Mouse (Mus musculus): ENCODE measurements around the gene Prr18.

Gene Prr18

DNA sequence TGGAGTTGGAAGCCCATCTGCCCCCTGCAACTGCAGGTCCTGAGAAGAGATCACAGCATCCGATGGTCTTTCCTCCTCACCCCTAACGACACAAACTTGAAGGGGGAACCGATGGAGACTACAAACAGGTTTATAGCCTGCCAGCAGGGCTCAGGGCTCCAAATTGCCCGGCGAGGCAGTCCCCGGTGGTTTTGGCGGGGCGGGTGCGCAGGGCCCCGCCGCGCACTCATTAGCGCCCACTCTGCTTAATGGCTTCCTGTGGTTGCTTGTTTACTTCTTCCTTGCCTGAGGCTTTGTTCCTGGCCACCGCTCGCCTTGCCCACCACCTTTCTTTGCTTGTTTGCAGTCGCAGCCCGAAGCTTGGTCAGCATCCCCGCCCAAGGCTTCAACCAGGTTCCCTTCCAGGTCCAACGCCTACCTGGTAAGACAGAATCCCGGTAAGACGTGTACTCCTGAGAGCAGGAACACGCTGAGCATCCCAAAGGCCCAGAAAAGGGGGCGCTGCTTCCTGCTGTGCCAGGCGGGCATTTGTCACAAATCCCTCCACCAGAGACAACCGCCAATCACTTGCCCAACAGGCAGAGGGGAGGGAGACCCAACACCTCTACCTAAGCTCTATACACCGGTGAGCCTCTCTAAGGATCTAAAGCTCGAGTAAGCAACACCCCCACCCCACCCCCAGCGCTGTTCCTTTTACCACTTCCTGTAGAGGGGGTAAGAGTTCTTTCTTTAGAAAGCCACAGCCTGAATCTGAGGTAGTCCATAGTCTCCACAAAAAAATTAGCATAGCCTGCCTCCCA is 51.9 kb downstream of the Prr18 start:
- peak; percentile 35 to 41 for DNase-seq (ENCODE audit: low spot score in 2 of 2)

DNA sequence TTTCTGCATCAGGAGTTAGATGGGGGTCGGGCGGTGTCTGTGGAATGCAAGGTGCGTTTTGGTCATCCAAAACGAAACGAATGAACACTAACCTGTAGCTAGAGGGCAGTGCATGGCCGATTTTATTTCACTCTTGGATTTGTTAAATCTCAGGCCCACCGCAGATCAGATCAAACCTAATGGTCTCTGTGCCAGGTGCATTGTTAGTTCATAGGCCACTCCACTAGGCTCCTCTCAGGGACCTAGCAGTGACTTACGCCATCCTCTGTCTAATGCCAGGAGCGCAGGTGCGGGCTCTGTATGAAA is 52.5 kb downstream of the Prr18 start:
- DNase-seq (ENCODE audit: low spot score in 2 of 2): no peak

DNA sequence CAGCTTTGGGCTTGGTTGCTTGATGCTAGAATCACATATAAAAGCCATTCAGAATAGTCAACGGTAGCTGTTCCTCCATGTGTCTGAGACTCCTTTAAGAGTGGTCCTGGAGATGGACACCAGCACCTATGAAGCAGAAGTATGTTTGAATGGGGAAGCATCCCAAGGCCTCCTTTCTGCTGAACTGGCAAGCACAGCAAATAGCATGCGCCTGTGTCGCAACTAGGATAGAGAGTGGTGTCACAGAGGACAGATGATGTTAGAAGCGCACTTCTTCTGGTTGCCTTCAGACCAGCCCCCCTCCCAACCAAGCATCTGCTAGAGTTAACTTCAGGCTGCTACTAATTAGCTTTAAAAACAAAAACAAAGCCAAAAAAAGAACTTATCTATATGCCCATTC is 53.2 kb downstream of the Prr18 start:
- no peak for DNase-seq (ENCODE audit: low spot score in 2 of 2)
